Mouse (Mus musculus): ENCODE results near the gene Slc9a9.

DNA sequence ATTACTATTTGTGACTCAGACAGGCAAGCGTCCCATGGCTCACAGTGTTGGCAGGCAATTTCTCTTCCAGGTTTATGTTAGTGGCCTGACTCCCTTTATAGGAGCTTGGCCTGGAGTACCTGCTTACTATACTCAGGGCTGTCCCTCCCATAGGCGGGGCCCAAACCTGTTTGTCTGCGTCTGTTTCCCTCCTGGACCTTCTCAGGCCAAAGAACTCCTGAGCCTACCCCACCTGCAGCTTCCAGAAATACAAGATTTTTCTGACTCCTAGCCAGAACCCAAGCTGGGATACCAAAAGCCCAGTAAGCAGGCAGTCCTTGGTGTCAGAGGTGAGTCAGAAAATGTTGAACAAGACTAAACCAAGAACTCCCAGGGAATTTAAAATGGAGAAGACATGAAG is 43.0 kb upstream of the Slc9a9 start:
- TF ChIP-seq POLR2A (IDR thresholded peaks at IDR 0.05; ENCODE audit: borderline replicate concordance, control insufficient read depth, low read depth, low read length) (no peak), CTCF (IDR thresholded peaks at IDR 0.05; ENCODE audit: control insufficient read depth, insufficient read depth, low read length) (no peak)

All from bone marrow, adult 2 months (tissue).